Mouse (Mus musculus) cerebellum, adult 11-12 months (tissue): Measurements from ENCODE around the gene Gse1.
A peak's percentile ranks its signal among the peaks of the same experiment; 100 is the strongest.

Experiments used
- DNase-seq: peaks from one replicate; pipeline ENCODE4 v3.0.0; 2022

Gene Gse1

GRCm38 (mm10) chr8:120213229-120213628 lies 15.0 kb upstream of the Gse1 start:
- peak; percentile 44 for DNase-seq

GRCm38 (mm10) chr8:120213939-120214338 lies 14.3 kb upstream of the Gse1 start:
- DNase-seq, result peak; percentile 95

- peak; percentile 56 for DNase-seq
Measured at GRCm38 (mm10) chr8:120215416-120216141, 12.7 kb upstream of the Gse1 start.

- DNase-seq, result no peak
Measured at GRCm38 (mm10) chr8:120216855-120217830, 11.1 kb upstream of the Gse1 start.

- no peak for DNase-seq
Measured at GRCm38 (mm10) chr8:120222548-120222947, 5.7 kb upstream of the Gse1 start.

- no peak for DNase-seq
Measured at GRCm38 (mm10) chr8:120224521-120225420, 3.5 kb upstream of the Gse1 start.

- DNase-seq, result no peak
Measured at GRCm38 (mm10) chr8:120225421-120226151, 2.7 kb upstream of the Gse1 start.

- DNase-seq, result no peak
Measured at GRCm38 (mm10) chr8:120226700-120227577, 1.3 kb upstream of the Gse1 start.

- no peak for DNase-seq
Measured at GRCm38 (mm10) chr8:120227578-120227876, 729 bp upstream of the Gse1 start.

GRCm38 (mm10) chr8:120228781-120229573 lies 721 bp downstream of the Gse1 start:
- DNase-seq, result peak; percentile 53

- DNase-seq, result peak; percentile 44
Measured at GRCm38 (mm10) chr8:120229574-120229916, 1.3 kb downstream of the Gse1 start.

- no peak for DNase-seq
Measured at GRCm38 (mm10) chr8:120230081-120230480, 1.8 kb downstream of the Gse1 start.

- no peak for DNase-seq
Measured at GRCm38 (mm10) chr8:120230715-120231614, 2.7 kb downstream of the Gse1 start.

GRCm38 (mm10) chr8:120231870-120232269 lies 3.6 kb downstream of the Gse1 start:
- no peak for DNase-seq

- DNase-seq, result no peak
Measured at GRCm38 (mm10) chr8:120232398-120232797, 4.1 kb downstream of the Gse1 start.

- no peak for DNase-seq
Measured at GRCm38 (mm10) chr8:120232913-120233312, 4.7 kb downstream of the Gse1 start.

- DNase-seq, result no peak
Measured at GRCm38 (mm10) chr8:120234457-120234856, 6.2 kb downstream of the Gse1 start.

- DNase-seq, result no peak
Measured at GRCm38 (mm10) chr8:120234866-120235265, 6.6 kb downstream of the Gse1 start.

GRCm38 (mm10) chr8:120243222-120243621 lies 15.0 kb downstream of the Gse1 start:
- no peak for DNase-seq
